Mouse (Mus musculus) neutrophil, adult 5-6 weeks (primary cell): Measurements from ENCODE around the gene D17H6S53E. TPM values are rescaled to one million over a fixed set of nuclear protein-coding genes. Genes with fewer than 3 reads are reported as not detected.
"Not testable (repeated sequence)": the region's sequence is repeated elsewhere in the genome, so short reads cannot be mapped to it uniquely, and the experiment has no call there.

Experiments
- ATAC-seq: fragments of 151-379, 151-347 bp; 2 replicates; pipeline ENCODE4 v1.8.0; 2017; ENCODE audit warnings: mild to moderate bottlenecking, moderate TSS enrichment; ENCODE audit not compliant: insufficient number of reproducible peaks, poor library complexity, low FRiP score, severe bottlenecking; ENCODE audit errors: extremely low read depth
- total RNA-seq: library from RNA; stranded (forward); fragments of 200-1000 nt; gene quantifications from 2 replicates; pipeline ENCODE4 v1.2.3, GENCODE M21; 2017

D17H6S53E gene
- total RNA-seq, 1 experiment from 2014 or later = 48.5 TPM

- no peak for ATAC-seq
Observed at GRCm38 (mm10) chr17:35097164-35097655, 29.0 kb upstream of the D17H6S53E start.

DNA sequence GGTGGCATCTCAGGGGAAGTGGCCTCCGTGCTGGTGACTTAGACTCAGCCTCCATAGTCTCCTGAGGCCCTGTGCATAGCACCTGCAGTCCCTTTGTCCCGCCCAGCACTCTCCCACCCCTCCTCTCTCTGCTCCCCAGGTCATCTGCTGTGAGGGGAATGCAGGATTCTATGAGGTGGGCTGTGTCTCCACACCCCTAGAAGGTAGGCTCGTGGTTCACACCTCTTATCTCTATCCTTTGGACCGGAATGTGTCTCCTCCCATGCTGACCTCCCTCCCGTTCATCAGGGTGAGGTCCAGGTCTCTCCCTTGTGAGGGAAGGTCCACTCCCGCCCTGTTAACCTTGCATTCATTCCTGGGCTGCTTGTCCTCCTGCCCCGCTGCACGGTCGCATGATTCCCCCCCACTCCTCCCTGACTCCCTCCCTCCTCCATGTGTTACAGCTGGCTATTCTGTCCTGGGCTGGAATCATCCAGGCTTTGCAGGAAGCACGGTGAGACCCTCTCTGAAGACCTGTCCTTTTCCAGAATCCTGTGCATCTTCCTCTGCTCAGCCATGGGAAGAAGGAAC lies 25.9 kb upstream of the D17H6S53E start:
- no peak for ATAC-seq

DNA sequence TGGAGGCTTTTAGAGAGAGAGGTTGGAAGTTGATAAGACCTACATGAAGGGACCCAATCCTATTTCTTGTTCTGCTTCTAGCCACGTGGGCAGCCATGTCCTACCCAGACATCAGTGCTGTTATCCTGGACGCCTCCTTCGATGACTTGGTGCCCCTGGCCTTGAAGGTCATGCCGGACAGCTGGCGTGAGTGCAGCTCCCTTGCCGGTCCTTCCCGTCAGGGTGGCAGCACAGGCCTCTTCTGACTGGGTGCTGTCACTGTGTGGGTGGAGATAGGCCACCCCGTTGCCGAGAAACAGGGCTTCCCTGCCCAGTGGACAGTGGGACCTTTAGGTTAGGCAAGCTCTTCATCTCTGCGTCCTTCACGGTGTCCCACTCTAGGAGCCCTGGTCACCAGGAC lies 25.0 kb upstream of the D17H6S53E start:
- ATAC-seq = no peak

- no peak for ATAC-seq
Observed at GRCm38 (mm10) chr17:35102299-35102698, 23.9 kb upstream of the D17H6S53E start.

DNA sequence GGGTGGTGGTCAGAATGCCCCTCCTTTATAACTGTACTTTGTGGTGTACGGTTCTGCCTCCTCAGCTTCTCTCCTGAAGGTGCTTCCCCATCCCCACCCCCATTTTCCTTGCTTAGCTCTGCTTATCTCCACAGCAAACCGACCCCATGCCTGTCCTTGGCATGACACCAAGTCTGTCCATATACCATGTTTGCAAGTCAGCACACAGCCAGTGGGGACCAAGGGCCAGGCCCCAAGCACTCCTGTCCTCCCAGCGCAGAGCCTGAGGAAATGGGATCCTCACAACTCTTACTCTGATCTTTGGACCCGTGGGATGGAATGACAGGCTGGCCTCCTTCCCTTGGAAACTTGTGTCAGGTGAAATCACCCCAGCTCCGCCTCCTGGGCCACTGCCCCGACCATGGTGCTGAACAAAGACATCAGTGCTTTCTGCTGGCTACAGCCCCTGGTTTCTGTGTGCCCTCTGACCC lies 22.9 kb upstream of the D17H6S53E start:
- ATAC-seq = no peak

GRCm38 (mm10) chr17:35104079-35104478 lies 22.1 kb upstream of the D17H6S53E start:
- ATAC-seq = no peak

DNA sequence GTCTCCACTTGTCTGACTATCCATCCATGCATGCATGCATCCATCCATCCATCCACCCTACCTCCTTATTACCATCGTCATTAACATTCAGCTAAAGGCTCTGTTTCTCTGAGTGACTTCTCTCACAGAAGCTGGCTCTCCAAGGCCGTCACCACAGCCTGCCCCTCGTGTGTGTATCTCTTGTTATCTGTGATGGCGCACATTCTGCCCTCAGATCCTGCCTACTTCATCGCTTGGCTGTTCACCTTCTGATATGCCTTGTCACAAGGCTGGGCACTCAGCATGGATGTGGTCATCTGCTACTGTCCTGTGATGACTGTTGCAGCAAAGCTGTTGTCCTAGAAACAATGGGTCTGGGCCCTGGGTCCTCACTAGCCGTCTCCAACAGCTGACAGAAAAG lies 21.4 kb upstream of the D17H6S53E start:
- no peak for ATAC-seq

DNA sequence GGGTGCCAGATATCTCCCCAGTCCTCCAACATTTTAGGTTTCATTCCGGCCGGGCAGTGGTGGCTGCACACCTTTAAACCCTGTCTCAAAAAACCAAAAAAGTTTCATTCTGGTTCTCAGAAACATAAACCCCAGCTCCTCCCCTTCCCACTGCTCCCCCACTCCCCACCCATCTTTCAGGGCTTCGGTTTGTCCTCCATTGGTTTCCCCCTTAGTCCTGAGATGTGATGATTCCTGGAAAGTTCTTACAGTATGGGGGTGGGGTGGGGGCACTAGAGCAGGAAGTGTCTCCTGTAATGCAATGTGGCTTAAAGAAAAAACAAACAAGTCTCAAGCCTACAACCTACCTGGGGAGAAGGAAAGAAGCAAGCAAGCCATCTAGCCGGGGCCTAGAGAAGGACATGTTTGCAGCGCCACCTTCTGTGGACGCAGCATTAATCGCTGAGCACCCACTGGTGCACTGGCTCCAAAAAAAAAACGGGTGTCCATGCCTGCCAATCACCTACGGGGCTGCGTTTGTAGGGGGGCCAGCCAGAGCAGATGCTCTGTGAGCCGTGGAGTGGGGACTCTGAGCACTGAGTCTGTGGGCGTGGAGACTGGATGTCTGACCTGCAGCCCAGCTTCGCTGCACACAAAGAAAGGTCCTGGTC lies 20.3 kb upstream of the D17H6S53E start:
- peak; percentile 34; the same call in 1 of the 2 replicates for ATAC-seq

- ATAC-seq = no peak
Observed at GRCm38 (mm10) chr17:35106522-35106921, 19.7 kb upstream of the D17H6S53E start.

DNA sequence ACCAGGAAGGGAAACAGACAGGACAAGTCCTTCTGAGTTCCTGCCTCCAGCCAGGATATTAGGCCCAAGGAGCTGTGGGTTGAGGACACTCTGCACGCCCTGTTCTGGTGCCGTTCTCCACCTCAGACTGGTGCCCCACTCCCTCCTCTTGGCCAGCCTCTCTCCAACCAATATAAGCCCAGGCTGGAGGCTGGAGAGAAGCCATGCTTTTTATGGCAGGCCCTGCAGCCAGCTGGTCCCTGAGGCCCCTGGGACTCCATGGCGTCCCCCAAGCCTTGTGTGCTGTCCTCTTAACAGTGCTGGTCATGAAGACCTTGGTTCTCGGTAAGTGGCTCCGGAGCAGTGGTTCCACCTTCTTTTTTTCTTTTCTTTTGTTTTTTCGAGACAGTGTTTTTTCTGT lies 18.1 kb upstream of the D17H6S53E start, which contains the start of gene Ly6g5c:
Gene Ly6g5c, plus strand, starts transcription at position 183 of the 400 bp plus-strand sequence.
- no peak for ATAC-seq

DNA sequence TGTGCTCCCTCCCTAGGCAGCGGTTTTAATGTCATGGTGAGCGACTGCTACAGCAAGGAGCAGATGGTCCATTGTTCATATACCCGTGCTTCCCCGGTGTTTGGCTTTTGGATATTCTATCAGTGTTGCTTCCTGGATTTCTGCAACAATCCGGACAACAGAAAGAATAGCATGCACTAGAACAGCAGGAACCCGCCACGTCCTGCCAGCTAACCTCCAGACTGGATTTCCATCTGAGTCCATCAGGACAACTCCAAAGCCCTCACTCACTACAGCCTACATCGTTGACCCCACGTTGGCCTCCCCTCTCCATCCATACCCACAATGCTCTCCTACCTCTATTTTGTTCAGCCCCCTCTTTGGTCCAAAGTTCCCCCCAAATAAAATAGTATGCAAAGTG lies 14.4 kb upstream of the D17H6S53E start:
- no peak for ATAC-seq

- peak; percentile 54; the same call in 1 of the 2 replicates for ATAC-seq
Observed at GRCm38 (mm10) chr17:35115046-35116019, 10.8 kb upstream of the D17H6S53E start, which contains the start of gene Ly6g5b. Gene Ly6g5b (minus strand): TSS chr17:35115428.

DNA sequence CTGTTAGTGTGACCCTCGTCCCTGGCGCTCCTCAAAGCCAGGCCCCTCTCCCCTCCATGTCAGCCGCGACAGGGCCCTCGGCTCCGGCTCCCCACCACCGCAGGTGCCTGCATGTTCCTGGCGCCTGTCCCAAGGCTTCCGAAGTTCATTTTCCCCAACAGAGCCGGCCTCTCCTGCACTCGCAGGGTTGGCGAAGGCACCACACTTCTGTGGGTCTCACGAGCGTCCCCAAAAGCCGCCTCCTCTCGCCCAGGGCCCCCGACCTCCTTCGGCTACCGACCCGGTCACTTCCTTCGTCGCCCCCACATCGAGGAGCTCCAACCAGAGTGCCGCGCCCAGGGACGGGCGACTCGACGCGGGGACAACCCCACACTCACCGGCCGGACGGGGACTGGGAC lies 5.4 kb upstream of the D17H6S53E start:
- no peak for ATAC-seq

- ATAC-seq = peak; percentile 93
Observed at GRCm38 (mm10) chr17:35121143-35121799, 4.9 kb upstream of the D17H6S53E start, which contains the start of gene Gpank1. Gene Gpank1 (plus strand): TSS chr17:35121455.

DNA sequence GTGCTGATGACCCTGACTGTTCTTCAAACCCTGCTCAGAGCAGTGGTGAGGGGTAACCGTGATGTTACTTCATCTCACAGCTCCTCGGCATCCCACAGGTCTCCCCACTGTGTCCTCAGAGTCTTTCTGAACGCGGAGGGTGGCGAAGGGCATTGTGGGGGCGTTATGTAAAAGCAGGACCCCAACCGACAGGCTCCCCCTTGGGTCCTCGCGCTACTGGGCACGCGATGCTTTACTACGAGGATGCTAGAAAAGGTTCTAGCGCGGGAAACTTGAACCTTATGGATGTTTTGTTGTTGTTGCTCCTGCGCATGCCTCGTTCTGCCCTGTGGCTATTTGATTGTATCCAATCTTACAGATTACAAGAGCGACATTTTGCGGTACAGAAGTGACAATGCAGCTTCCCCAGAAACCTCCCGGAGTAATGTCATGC lies 4.3 kb upstream of the D17H6S53E start, which contains the start of gene Csnk2b:
Gene Csnk2b, minus strand, starts transcription at position 183 of the 433 bp plus-strand sequence.
- ATAC-seq = no peak

GRCm38 (mm10) chr17:35123287-35123686 lies 2.9 kb upstream of the D17H6S53E start:
- ATAC-seq = not testable (repeated sequence)

GRCm38 (mm10) chr17:35124261-35124896 lies 1.8 kb upstream of the D17H6S53E start:
- ATAC-seq = not testable (repeated sequence)

DNA sequence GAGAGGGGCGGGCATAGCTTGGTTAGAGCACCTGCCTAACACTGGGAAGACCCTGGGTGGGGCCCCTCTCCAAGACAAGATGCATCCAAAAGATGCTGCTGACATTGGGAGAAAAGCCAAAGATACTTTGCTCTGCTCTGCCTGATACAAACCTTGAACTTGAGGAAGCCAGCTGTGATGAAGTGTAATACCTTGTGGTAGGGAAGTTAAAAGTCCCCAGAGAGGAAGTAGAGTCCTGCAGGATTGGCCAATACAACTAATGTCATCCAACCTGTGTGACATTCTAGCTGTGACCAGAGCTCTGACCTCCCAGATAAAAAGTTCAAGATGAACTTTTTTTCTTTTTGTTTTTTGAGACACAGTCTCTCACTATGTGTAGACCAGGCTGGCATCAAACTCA lies 1.1 kb upstream of the D17H6S53E start:
- peak; percentile 33; the same call in 1 of the 2 replicates for ATAC-seq
